Mouse (Mus musculus) CH12.LX (cell line): Measurements from ENCODE around the gene Ftsj3. TPM values are rescaled to one million over a fixed set of nuclear protein-coding genes. Genes with fewer than 3 reads are reported as not detected.
A peak's percentile ranks its signal among the peaks of the same experiment; 100 is the strongest.
"Not testable (repeated sequence)": the region's sequence is repeated elsewhere in the genome, so short reads cannot be mapped to it uniquely, and the experiment has no call there.

Experiments
- DNase-seq: peaks from one replicate; pipeline ENCODE4 v3.0.0-alpha.2; 2013; ENCODE audit errors: extremely low read depth
- H3K27ac ChIP-seq: 2 replicates; pipeline ENCODE4 v1.5.1; 2012; ENCODE audit warnings: low read depth, mild to moderate bottlenecking, control low read depth, moderate library complexity; ENCODE audit not compliant: insufficient read depth
- H3K27me3 ChIP-seq: replicated peaks from 2 replicates; pipeline ENCODE3; 2012; ENCODE audit warnings: inconsistent platforms
- H3K36me3 ChIP-seq, 2 experiments: replicated peaks in 1 of 2; 2 replicates each; pipeline versions ENCODE3 to v1.6.1; 2012; ENCODE audit warnings: inconsistent platforms in 1 of 2, low read length in 1 of 2, mild to moderate bottlenecking in 1 of 2, mixed read lengths in 1 of 2, moderate library complexity in 1 of 2; ENCODE audit not compliant: control insufficient read depth in 1 of 2, insufficient read depth in 1 of 2
- H3K4me1 ChIP-seq, 2 experiments: 2 replicates each; pipeline ENCODE4 v1.6.1; 2012; ENCODE audit warnings: inconsistent platforms in 1 of 2, moderate library complexity in 1 of 2; ENCODE audit not compliant: insufficient read depth in 2 of 2, control insufficient read depth in 1 of 2
- H3K4me2 ChIP-seq: 2 replicates; pipeline ENCODE4 v1.6.1; 2012; ENCODE audit warnings: low read depth, mild to moderate bottlenecking, control low read depth; ENCODE audit not compliant: poor library complexity, insufficient read depth, severe bottlenecking
- H3K4me3 ChIP-seq, 3 experiments: fragments of 150-350 bp in 1 of 3; sonication (generic) in 1 of 3; replicated peaks in 1 of 3; 2 replicates each; pipeline versions ENCODE3 to v1.5.1; 2011 to 2012; ENCODE audit warnings: low read depth in 2 of 3, low read length in 2 of 3, mild to moderate bottlenecking in 2 of 3, moderate library complexity in 2 of 3, control low read depth in 1 of 3, improper control_type of control experiment in 1 of 3, inconsistent platforms in 1 of 3, mixed read lengths in 1 of 3; ENCODE audit not compliant: poor library complexity in 1 of 3
- H3K79me2 ChIP-seq: replicated peaks from 2 replicates; pipeline ENCODE4 v1.6.1; 2012; ENCODE audit warnings: mild to moderate bottlenecking, moderate library complexity; ENCODE audit not compliant: control insufficient read depth, poor library complexity, insufficient read depth, severe bottlenecking; ENCODE audit errors: extremely low read depth
- H3K9ac ChIP-seq: 2 replicates; pipeline ENCODE4 v1.6.1; 2012; ENCODE audit warnings: low read depth, mild to moderate bottlenecking, control low read depth, moderate library complexity; ENCODE audit not compliant: insufficient read depth
- H3K9me3 ChIP-seq: replicated peaks from 2 replicates; pipeline ENCODE3; 2012; ENCODE audit warnings: low read length, inconsistent platforms, mixed read lengths
- BHLHE40 ChIP-seq: IDR thresholded peaks from 2 replicates; pipeline ENCODE4 v1.6.1; 2011; ENCODE audit warnings: mild to moderate bottlenecking, low read depth, low read length, improper control_type of control experiment
- ELF1 ChIP-seq: IDR thresholded peaks from 2 replicates; pipeline ENCODE4 v1.6.1; 2014; ENCODE audit warnings: low read depth, mild to moderate bottlenecking, inconsistent platforms, low read length, improper control_type of control experiment
- EP300 ChIP-seq: IDR thresholded peaks from 2 replicates; pipeline ENCODE4 v1.6.1; 2011; ENCODE audit warnings: low read length, improper control_type of control experiment
- JUN ChIP-seq: IDR thresholded peaks from 2 replicates; pipeline ENCODE4 v1.6.1; 2011; ENCODE audit warnings: low read depth, mild to moderate bottlenecking, low read length, improper control_type of control experiment, moderate library complexity; ENCODE audit not compliant: insufficient read depth
- MAFK ChIP-seq: IDR thresholded peaks from 2 replicates; pipeline ENCODE4 v1.6.1; 2011; ENCODE audit warnings: low read length, improper control_type of control experiment; ENCODE audit not compliant: insufficient replicate concordance
- MAZ ChIP-seq: IDR thresholded peaks from 2 replicates; pipeline ENCODE4 v1.6.1; 2012; ENCODE audit warnings: low read depth, mild to moderate bottlenecking, inconsistent platforms, low read length, improper control_type of control experiment, moderate library complexity
- PAX5 ChIP-seq: IDR thresholded peaks from 2 replicates; pipeline ENCODE4 v1.6.1; 2012; ENCODE audit warnings: low read length, inconsistent platforms, mixed read lengths
- POLR2AphosphoS2 ChIP-seq: IDR thresholded peaks from 2 replicates; pipeline ENCODE4 v1.6.1; 2011; ENCODE audit warnings: low read depth, low read length, improper control_type of control experiment
- SMC3 ChIP-seq: IDR thresholded peaks from 2 replicates; pipeline ENCODE4 v1.6.1; 2011; ENCODE audit warnings: low read depth, low read length, improper control_type of control experiment
- USF2 ChIP-seq: conservative IDR thresholded peaks from 2 replicates; pipeline ENCODE4 v1.6.1; 2011; ENCODE audit warnings: low read depth, low read length, improper control_type of control experiment
- dilution Hi-C: fragments of 300-500 bp; cut with MboI; formaldehyde crosslinking; loops from 2 replicates; pipeline ENCODE4 v1.14.3; 2020; ENCODE audit warnings: low sequenced_read_pairs; ENCODE audit not compliant: extremely low pct_unique_long_range_greater_than_20kb, extremely low pct_ligation_motif_present
- in situ Hi-C: fragments of 300-500 bp; cut with MboI; formaldehyde crosslinking; loops from 3 replicates; pipeline ENCODE4 v1.14.3; 2019; ENCODE audit warnings: low sequenced_read_pairs, low pct_ligation_motif_present, low pct_unique_long_range_greater_than_20kb, mixed read lengths
- polyA plus RNA-seq: library from polyadenylated mRNA; unstranded; fragments of >175 nt; gene quantifications from 2 replicates; pipeline ENCODE4 v1.2.1, GENCODE M21; 2012; ENCODE audit warnings: low read depth; ENCODE audit not compliant: insufficient read length
- total RNA-seq, 2 experiments: library from RNA; depleted of rRNA; stranded (reverse); fragments of 300-350 nt in 1 of 2; fragments of >200 nt in 1 of 2; gene quantifications; 2 replicates each; pipeline ENCODE4 v1.2.3; 2012 to 2014

Ftsj3 gene
- total and polyA plus RNA-seq, 3 experiments = 178 to 298 (median 215) TPM

- TF ChIP-seq JUN (no peak), POLR2AphosphoS2 (no peak), EP300 (no peak), MAFK (no peak), PAX5 (no peak)
Measured at GRCm38 (mm10) chr11:106201337-106202122, 54.3 kb downstream of the Ftsj3 start (continued).

GRCm38 (mm10) chr11:106200756-106201155 lies 55.1 kb downstream of the Ftsj3 start:
- TF ChIP-seq ELF1 (no peak), USF2 (no peak), MAZ (no peak), SMC3 (no peak), BHLHE40 (no peak)
- dilution Hi-C loops = no loop called here
- Histone ChIP-seq H3K27ac (no peak overlapping the region), H3K27me3 (no peaks in the 10 kb centered on the region), H3K4me1 (peaks cover 10 to 62% of the 10 kb centered on the region in 2 experiments), H3K9me3 (no peaks in the 10 kb centered on the region), H3K79me2 (peaks cover 8% of the 10 kb centered on the region), H3K4me2 (peak overlapping the region; percentile 33; the same call in 1 of the 2 replicates), H3K36me3 (peaks cover 51 to 73% of the 10 kb centered on the region in 2 experiments), H3K9ac (no peak overlapping the region), H3K4me3 (no peak overlapping the region)
- no peak for DNase-seq
- in situ Hi-C loops = no loop called here

GRCm38 (mm10) chr11:106199997-106200396 lies 55.9 kb downstream of the Ftsj3 start:
- in situ Hi-C loops, H3K27ac ChIP-seq, H3K79me2 ChIP-seq, H3K9me3 ChIP-seq, H3K27me3 ChIP-seq, H3K4me2 ChIP-seq, dilution Hi-C loops, DNase-seq, H3K9ac ChIP-seq, H3K4me3 ChIP-seq: not testable (repeated sequence)
- Histone ChIP-seq H3K36me3 (peaks cover 45 to 68% of the 10 kb centered on the region in 2 experiments), H3K4me1 (peaks cover 10 to 67% of the 10 kb centered on the region in 2 experiments)

Other genes with a start within 250 kb of the Ftsj3 start
- 0.13 and 0.25 TPM in 2 replicates for gene Kcnh6, start 248.0 kb downstream of the Ftsj3 start, total RNA-seq (2012; rRNA removed)
- gene Kcnh6, start 248.0 kb downstream of the Ftsj3 start, total RNA-seq (2014; rRNA removed) = not detected in 2 replicates
- 0.19 TPM in 2 replicates for gene Kcnh6, start 248.0 kb downstream of the Ftsj3 start, polyA plus RNA-seq
- gene Dcaf7, start 219.2 kb downstream of the Ftsj3 start, total RNA-seq (2012; rRNA removed) = 71.5 and 71.6 TPM in 2 replicates
- 74.4 and 79.5 TPM in 2 replicates for gene Dcaf7, start 219.2 kb downstream of the Ftsj3 start, total RNA-seq (2014; rRNA removed)
- 83.1 and 93.4 TPM in 2 replicates for gene Dcaf7, start 219.2 kb downstream of the Ftsj3 start, polyA plus RNA-seq
- gene Taco1, start 190.0 kb downstream of the Ftsj3 start, total RNA-seq (2012; rRNA removed) = 35.7 and 35.8 TPM in 2 replicates
- gene Taco1, start 190.0 kb downstream of the Ftsj3 start, total RNA-seq (2014; rRNA removed) = 32.6 and 33.2 TPM in 2 replicates
- 30.8 and 32.9 TPM in 2 replicates for gene Taco1, start 190.0 kb downstream of the Ftsj3 start, polyA plus RNA-seq
- 34.1 and 37.3 TPM in 2 replicates for gene Map3k3, start 171.5 kb downstream of the Ftsj3 start, total RNA-seq (2012; rRNA removed)
- gene Map3k3, start 171.5 kb downstream of the Ftsj3 start, total RNA-seq (2014; rRNA removed) = 28.8 and 30.3 TPM in 2 replicates
- gene Map3k3, start 171.5 kb downstream of the Ftsj3 start, polyA plus RNA-seq = 26.8 and 32.3 TPM in 2 replicates
- not detected in 2 replicates for gene Gm10840, start 95.2 kb downstream of the Ftsj3 start, total RNA-seq (2012; rRNA removed)
- not detected in 2 replicates for gene Gm10840, start 95.2 kb downstream of the Ftsj3 start, total RNA-seq (2014; rRNA removed)
- not detected in 2 replicates for gene Gm10840, start 95.2 kb downstream of the Ftsj3 start, polyA plus RNA-seq
- 249 and 275 TPM in 2 replicates for gene Limd2, start 95.2 kb downstream of the Ftsj3 start, total RNA-seq (2012; rRNA removed)
- gene Limd2, start 95.2 kb downstream of the Ftsj3 start, total RNA-seq (2014; rRNA removed) = 344 and 367 TPM in 2 replicates
- 520 and 563 TPM in 2 replicates for gene Limd2, start 95.2 kb downstream of the Ftsj3 start, polyA plus RNA-seq
- 36.8 and 39.4 TPM in 2 replicates for gene Strada, start 53.9 kb downstream of the Ftsj3 start, total RNA-seq (2012; rRNA removed)
- gene Strada, start 53.9 kb downstream of the Ftsj3 start, total RNA-seq (2014; rRNA removed) = 40.1 and 41.7 TPM in 2 replicates
- 48.7 and 51.7 TPM in 2 replicates for gene Strada, start 53.9 kb downstream of the Ftsj3 start, polyA plus RNA-seq
- gene Ccdc47, start 39.7 kb downstream of the Ftsj3 start, total RNA-seq (2012; rRNA removed) = 53.2 and 66.7 TPM in 2 replicates
- gene Ccdc47, start 39.7 kb downstream of the Ftsj3 start, total RNA-seq (2014; rRNA removed) = 44.5 and 46.1 TPM in 2 replicates
- gene Ccdc47, start 39.7 kb downstream of the Ftsj3 start, polyA plus RNA-seq = 80.8 and 94.1 TPM in 2 replicates
- gene Ddx42, start 39.2 kb downstream of the Ftsj3 start, total RNA-seq (2012; rRNA removed) = 63.8 and 69.0 TPM in 2 replicates
- gene Ddx42, start 39.2 kb downstream of the Ftsj3 start, total RNA-seq (2014; rRNA removed) = 65.3 and 65.5 TPM in 2 replicates
- gene Ddx42, start 39.2 kb downstream of the Ftsj3 start, polyA plus RNA-seq = 89.1 and 94.6 TPM in 2 replicates
- 250 and 344 TPM in 2 replicates for gene Psmc5, start 75 bp upstream of the Ftsj3 start, total RNA-seq (2012; rRNA removed)
- 139 and 151 TPM in 2 replicates for gene Psmc5, start 75 bp upstream of the Ftsj3 start, total RNA-seq (2014; rRNA removed)
- gene Psmc5, start 75 bp upstream of the Ftsj3 start, polyA plus RNA-seq = 344 and 352 TPM in 2 replicates
- 89.4 and 94.3 TPM in 2 replicates for gene Smarcd2, start 16.9 kb upstream of the Ftsj3 start, total RNA-seq (2012; rRNA removed)
- gene Smarcd2, start 16.9 kb upstream of the Ftsj3 start, total RNA-seq (2014; rRNA removed) = 105 and 110 TPM in 2 replicates
- 103 and 116 TPM in 2 replicates for gene Smarcd2, start 16.9 kb upstream of the Ftsj3 start, polyA plus RNA-seq
- gene Tcam1, start 20.6 kb upstream of the Ftsj3 start, total RNA-seq (2012; rRNA removed) = 4.2 and 5.9 TPM in 2 replicates
- gene Tcam1, start 20.6 kb upstream of the Ftsj3 start, total RNA-seq (2014; rRNA removed) = 0.68 and 0.82 TPM in 2 replicates
- gene Tcam1, start 20.6 kb upstream of the Ftsj3 start, polyA plus RNA-seq = 0.64 and 0.99 TPM in 2 replicates
- 0.38 and 0.46 TPM in 2 replicates for gene Gh, start 45.8 kb upstream of the Ftsj3 start, total RNA-seq (2012; rRNA removed)
- 0.31 and 0.68 TPM in 2 replicates for gene Gh, start 45.8 kb upstream of the Ftsj3 start, total RNA-seq (2014; rRNA removed)
- 0.76 and 1.0 TPM in 2 replicates for gene Gh, start 45.8 kb upstream of the Ftsj3 start, polyA plus RNA-seq
- 503 and 527 TPM in 2 replicates for gene Cd79b, start 58.7 kb upstream of the Ftsj3 start, total RNA-seq (2012; rRNA removed)
- 636 and 689 TPM in 2 replicates for gene Cd79b, start 58.7 kb upstream of the Ftsj3 start, total RNA-seq (2014; rRNA removed)
- 678 and 741 TPM in 2 replicates for gene Cd79b, start 58.7 kb upstream of the Ftsj3 start, polyA plus RNA-seq
- gene Scn4a, start 97.2 kb upstream of the Ftsj3 start, total RNA-seq (2012; rRNA removed) = 0.50 and 0.64 TPM in 2 replicates
- gene Scn4a, start 97.2 kb upstream of the Ftsj3 start, total RNA-seq (2014; rRNA removed) = 0.55 and 0.57 TPM in 2 replicates
- 0.97 and 1.00 TPM in 2 replicates for gene Scn4a, start 97.2 kb upstream of the Ftsj3 start, polyA plus RNA-seq
- 0.17 TPM in 1 of 2 replicates, not detected in the other for gene Prr29, start 109.4 kb upstream of the Ftsj3 start, total RNA-seq (2012; rRNA removed)
- gene Prr29, start 109.4 kb upstream of the Ftsj3 start, total RNA-seq (2014; rRNA removed) = not detected in 2 replicates
- gene Prr29, start 109.4 kb upstream of the Ftsj3 start, polyA plus RNA-seq = 0.21 TPM in 1 of 2 replicates, not detected in the other
- 15.3 and 27.3 TPM in 2 replicates for gene Icam2, start 132.0 kb upstream of the Ftsj3 start, total RNA-seq (2012; rRNA removed)
- 40.1 and 44.3 TPM in 2 replicates for gene Icam2, start 132.0 kb upstream of the Ftsj3 start, total RNA-seq (2014; rRNA removed)
- 23.7 and 26.7 TPM in 2 replicates for gene Icam2, start 132.0 kb upstream of the Ftsj3 start, polyA plus RNA-seq
- 15.2 and 21.7 TPM in 2 replicates for gene Ern1, start 231.8 kb upstream of the Ftsj3 start, total RNA-seq (2012; rRNA removed)
- gene Ern1, start 231.8 kb upstream of the Ftsj3 start, total RNA-seq (2014; rRNA removed) = 3.0 TPM in 2 replicates
- 6.9 and 7.7 TPM in 2 replicates for gene Ern1, start 231.8 kb upstream of the Ftsj3 start, polyA plus RNA-seq